Mouse (Mus musculus): ENCODE results near the gene Slc47a2. TPM values are rescaled to one million over a fixed set of nuclear protein-coding genes. Genes with fewer than 3 reads are reported as not detected.

Slc47a2 gene
- polyA plus RNA-seq, 1 experiment from 2014 or later = not detected

GRCm38 (mm10) chr11:61266551-61267533, 75.8 kb downstream of the Slc47a2 start, which contains the start of gene Aldh3a2:
Aldh3a2 (minus strand) TSS chr11:61267464.
- DNase-seq (ENCODE audit: low spot score) = peak; percentile 91
- H3K9ac ChIP-seq (ENCODE audit: low read length) = peak within 1 kb of the TSS; percentile 82
- H3K4me3 ChIP-seq (ENCODE audit: low read depth, low read length) = peak within 1 kb of the TSS; percentile 53
- H3K36me3 ChIP-seq (ENCODE audit: control insufficient read depth, insufficient read depth, low read length) = no peaks in the 10 kb centered on the region
- H3K4me1 ChIP-seq (ENCODE audit: control insufficient read depth, insufficient read depth, low read length) = peaks cover 6% of the 10 kb centered on the region
- peak; percentile 100 for ATAC-seq (ENCODE audit: insufficient read depth, low FRiP score, low TSS enrichment)
- peak within 1 kb of the TSS; percentile 75 for H3K27ac ChIP-seq (ENCODE audit: low read depth, low read length)
- 1% methylated on average over 58 of the region's 58 CpGs for WGBS
- H3K27me3 ChIP-seq (ENCODE audit: control insufficient read depth, insufficient read depth, low read length) = no peaks in the 10 kb centered on the region
- H3K9me3 ChIP-seq (ENCODE audit: control insufficient read depth, low read length) = no peaks in the 10 kb centered on the region
- H3K4me2 ChIP-seq (ENCODE audit: low read depth) = peak within 1 kb of the TSS; percentile 79

GRCm38 (mm10) chr11:61263841-61264240, 78.8 kb downstream of the Slc47a2 start:
- H3K9me3 ChIP-seq (ENCODE audit: control insufficient read depth, low read length) = no peaks in the 10 kb centered on the region
- 97% methylated on average over 1 of the region's 1 CpGs for WGBS
- H3K27ac ChIP-seq (ENCODE audit: low read depth, low read length) = no peak overlapping the region
- H3K9ac ChIP-seq (ENCODE audit: low read length) = no peak overlapping the region
- H3K4me3 ChIP-seq (ENCODE audit: low read depth, low read length) = no peak overlapping the region
- no peak overlapping the region for H3K4me2 ChIP-seq (ENCODE audit: low read depth)
- DNase-seq (ENCODE audit: low spot score) (no peak), ATAC-seq (ENCODE audit: insufficient read depth, low FRiP score, low TSS enrichment) (no peak)
- no peaks in the 10 kb centered on the region for H3K36me3 ChIP-seq (ENCODE audit: control insufficient read depth, insufficient read depth, low read length)
- no peaks in the 10 kb centered on the region for H3K27me3 ChIP-seq (ENCODE audit: control insufficient read depth, insufficient read depth, low read length)
- peaks cover 6% of the 10 kb centered on the region for H3K4me1 ChIP-seq (ENCODE audit: control insufficient read depth, insufficient read depth, low read length)

DNA sequence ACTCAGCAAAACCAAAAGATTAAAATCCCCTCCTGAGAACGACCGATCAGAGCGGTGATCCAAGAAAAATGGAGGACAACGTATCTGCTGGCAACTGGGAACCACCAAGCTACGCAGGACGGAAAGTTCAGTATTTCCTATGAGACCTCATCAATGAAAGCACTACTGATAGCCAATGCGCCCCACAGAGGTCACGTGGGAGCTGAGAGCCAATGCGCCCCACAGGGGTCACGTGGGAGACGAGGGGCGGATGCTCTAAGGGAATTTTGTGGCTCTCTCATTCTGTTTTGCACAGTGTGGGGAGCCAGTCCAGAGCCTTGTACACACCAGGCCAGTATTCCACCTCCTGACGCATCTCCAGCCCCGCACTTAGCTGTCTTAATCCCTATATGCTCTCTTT, 80.1 kb downstream of the Slc47a2 start:
- Histone ChIP-seq H3K9ac (ENCODE audit: low read length) (no peak overlapping the region), H3K27me3 (ENCODE audit: control insufficient read depth, insufficient read depth, low read length) (no peaks in the 10 kb centered on the region), H3K4me2 (ENCODE audit: low read depth) (no peak overlapping the region), H3K9me3 (ENCODE audit: control insufficient read depth, low read length) (no peaks in the 10 kb centered on the region), H3K36me3 (ENCODE audit: control insufficient read depth, insufficient read depth, low read length) (no peaks in the 10 kb centered on the region), H3K27ac (ENCODE audit: low read depth, low read length) (no peak overlapping the region), H3K4me1 (ENCODE audit: control insufficient read depth, insufficient read depth, low read length) (peaks cover 6% of the 10 kb centered on the region), H3K4me3 (ENCODE audit: low read depth, low read length) (no peak overlapping the region)
- WGBS = 92% methylated on average over 14 of the region's 14 CpGs
- ATAC-seq (ENCODE audit: insufficient read depth, low FRiP score, low TSS enrichment) = no peak
- DNase-seq (ENCODE audit: low spot score) = no peak

DNA sequence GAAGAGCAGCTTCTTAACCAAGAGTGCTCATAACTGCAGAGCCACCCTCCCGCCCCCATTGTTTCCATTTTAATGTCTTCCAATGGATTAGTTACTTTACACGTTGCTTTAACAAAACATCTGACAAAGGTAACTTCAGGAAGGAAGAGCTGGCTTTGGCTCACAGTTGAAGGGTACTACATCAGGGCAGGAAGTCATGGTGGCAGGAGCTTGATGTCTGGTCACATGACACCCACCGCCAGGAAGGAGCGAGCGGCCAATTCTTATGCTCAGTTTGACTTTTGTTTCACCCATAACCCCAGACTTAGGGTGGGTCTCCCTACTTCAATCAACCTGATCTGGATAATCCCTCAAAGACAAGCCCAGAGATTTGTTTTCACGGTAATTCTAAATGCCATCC, 83.6 kb downstream of the Slc47a2 start:
- H3K9ac ChIP-seq (ENCODE audit: low read length) = no peak overlapping the region
- peaks cover 7% of the 10 kb centered on the region for H3K36me3 ChIP-seq (ENCODE audit: control insufficient read depth, insufficient read depth, low read length)
- 93% methylated on average over 6 of the region's 6 CpGs for WGBS
- no peak overlapping the region for H3K4me2 ChIP-seq (ENCODE audit: low read depth)
- ATAC-seq (ENCODE audit: insufficient read depth, low FRiP score, low TSS enrichment) (no peak), DNase-seq (ENCODE audit: low spot score) (no peak)
- H3K9me3 ChIP-seq (ENCODE audit: control insufficient read depth, low read length) = no peaks in the 10 kb centered on the region
- H3K4me3 ChIP-seq (ENCODE audit: low read depth, low read length) = no peak overlapping the region
- H3K4me1 ChIP-seq (ENCODE audit: control insufficient read depth, insufficient read depth, low read length) = no peaks in the 10 kb centered on the region
- no peaks in the 10 kb centered on the region for H3K27me3 ChIP-seq (ENCODE audit: control insufficient read depth, insufficient read depth, low read length)
- H3K27ac ChIP-seq (ENCODE audit: low read depth, low read length) = no peak overlapping the region

GRCm38 (mm10) chr11:61252807-61253206, 89.9 kb downstream of the Slc47a2 start:
- Histone ChIP-seq H3K27me3 (ENCODE audit: control insufficient read depth, insufficient read depth, low read length) (no peaks in the 10 kb centered on the region), H3K9ac (ENCODE audit: low read length) (no peak overlapping the region), H3K4me3 (ENCODE audit: low read depth, low read length) (no peak overlapping the region), H3K4me1 (ENCODE audit: control insufficient read depth, insufficient read depth, low read length) (no peaks in the 10 kb centered on the region), H3K4me2 (ENCODE audit: low read depth) (no peak overlapping the region), H3K27ac (ENCODE audit: low read depth, low read length) (no peak overlapping the region), H3K9me3 (ENCODE audit: control insufficient read depth, low read length) (no peaks in the 10 kb centered on the region), H3K36me3 (ENCODE audit: control insufficient read depth, insufficient read depth, low read length) (peaks cover 10% of the 10 kb centered on the region)
- DNase-seq (ENCODE audit: low spot score) (no peak), ATAC-seq (ENCODE audit: insufficient read depth, low FRiP score, low TSS enrichment) (no peak)
- 94% methylated on average over 12 of the region's 12 CpGs for WGBS

DNA sequence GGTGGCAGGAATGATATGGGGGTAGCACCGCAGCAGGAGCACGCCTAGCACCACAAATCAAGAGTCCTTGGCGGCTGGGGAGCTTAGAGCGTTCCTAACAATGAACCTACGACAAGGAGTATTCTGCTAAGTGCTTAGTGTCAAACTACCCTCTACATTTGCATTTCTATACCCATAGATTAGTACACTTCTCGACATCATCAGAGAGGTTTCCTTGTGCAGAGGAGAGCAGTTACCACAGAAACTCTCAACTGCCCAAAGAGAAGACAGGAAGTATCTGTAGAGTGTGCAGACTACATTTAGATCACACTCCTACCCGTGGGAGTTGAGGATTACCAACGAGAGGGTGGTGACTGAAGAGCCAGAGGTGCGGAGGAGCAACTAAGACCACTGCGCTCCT, 90.9 kb downstream of the Slc47a2 start:
- Histone ChIP-seq H3K4me1 (ENCODE audit: control insufficient read depth, insufficient read depth, low read length) (no peaks in the 10 kb centered on the region), H3K4me3 (ENCODE audit: low read depth, low read length) (no peak overlapping the region), H3K36me3 (ENCODE audit: control insufficient read depth, insufficient read depth, low read length) (peaks cover 10% of the 10 kb centered on the region), H3K4me2 (ENCODE audit: low read depth) (no peak overlapping the region), H3K27me3 (ENCODE audit: control insufficient read depth, insufficient read depth, low read length) (no peaks in the 10 kb centered on the region), H3K9ac (ENCODE audit: low read length) (no peak overlapping the region), H3K27ac (ENCODE audit: low read depth, low read length) (no peak overlapping the region), H3K9me3 (ENCODE audit: control insufficient read depth, low read length) (no peaks in the 10 kb centered on the region)
- DNase-seq (ENCODE audit: low spot score) (no peak), ATAC-seq (ENCODE audit: insufficient read depth, low FRiP score, low TSS enrichment) (no peak)
- WGBS = 81% methylated on average over 10 of the region's 10 CpGs

Other genes with a start within 250 kb of the Slc47a2 start
- gene Tnfrsf13b, start 216.1 kb downstream of the Slc47a2 start, polyA plus RNA-seq (2014; fragmentation: Nextera tagmentation; extraction: Ambion mirVana) = 0.80 and 1.6 TPM in 2 replicates
- 331 and 356 TPM in 2 replicates for gene Usp22, start 167.8 kb downstream of the Slc47a2 start, polyA plus RNA-seq (2014; fragmentation: Nextera tagmentation; extraction: Ambion mirVana)
- not detected in 2 replicates for gene Aldh3a1, start 135.3 kb downstream of the Slc47a2 start, polyA plus RNA-seq (2014; fragmentation: Nextera tagmentation; extraction: Ambion mirVana)
- 21.4 and 23.4 TPM in 2 replicates for gene Aldh3a2, start 75.4 kb downstream of the Slc47a2 start, polyA plus RNA-seq (2014; fragmentation: Nextera tagmentation; extraction: Ambion mirVana)
- 0.08 TPM in 1 of 2 replicates, not detected in the other for gene Slc47a1, start 35.5 kb upstream of the Slc47a2 start, polyA plus RNA-seq (2014; fragmentation: Nextera tagmentation; extraction: Ambion mirVana)
- 1.4 and 1.5 TPM in 2 replicates for gene Rnf112, start 111.3 kb upstream of the Slc47a2 start, polyA plus RNA-seq (2014; fragmentation: Nextera tagmentation; extraction: Ambion mirVana)
- gene Mfap4, start 142.6 kb upstream of the Slc47a2 start, polyA plus RNA-seq (2014; fragmentation: Nextera tagmentation; extraction: Ambion mirVana) = 119 and 127 TPM in 2 replicates
- 70.1 and 76.7 TPM in 2 replicates for gene Mapk7, start 151.5 kb upstream of the Slc47a2 start, polyA plus RNA-seq (2014; fragmentation: Nextera tagmentation; extraction: Ambion mirVana)
- gene B9d1, start 162.3 kb upstream of the Slc47a2 start, polyA plus RNA-seq (2014; fragmentation: Nextera tagmentation; extraction: Ambion mirVana) = 40.5 and 45.8 TPM in 2 replicates
- gene Epn2, start 236.8 kb upstream of the Slc47a2 start, polyA plus RNA-seq (2014; fragmentation: Nextera tagmentation; extraction: Ambion mirVana) = 31.4 and 35.0 TPM in 2 replicates

All from neural tube, embryonic 11.5 days (tissue).